Mouse (Mus musculus) forebrain, embryonic 11.5 days (tissue): ENCODE measurements around the gene Gm19402. TPM values are rescaled to one million over a fixed set of nuclear protein-coding genes. Genes with fewer than 3 reads are reported as not detected.
"Not testable (repeated sequence)": the region's sequence is repeated elsewhere in the genome, so short reads cannot be mapped to it uniquely, and the experiment has no call there.

Experiments
- ATAC-seq: fragments of 200-750 bp; cut with Nextera tagmentation; replicated peaks from 2 replicates; pipeline ENCODE4 v1.8.0; 2017; ENCODE audit warnings: moderate TSS enrichment; ENCODE audit not compliant: low FRiP score
- DNase-seq: peaks from one replicate; pipeline ENCODE4 v3.0.0-alpha.2; 2017; ENCODE audit warnings: low spot score
- H3K27ac ChIP-seq: fragments of 300-500 bp; sonication (generic); 2 replicates; pipeline ENCODE4 v1.5.1; 2014; ENCODE audit warnings: low read depth, low read length
- H3K27me3 ChIP-seq: fragments of 300-500 bp; sonication (generic); 2 replicates; pipeline ENCODE4 v1.6.1; 2014; ENCODE audit warnings: mild to moderate bottlenecking, low read length, mixed read lengths; ENCODE audit not compliant: control insufficient read depth, insufficient read depth
- H3K36me3 ChIP-seq: fragments of 300-500 bp; sonication (generic); 2 replicates; pipeline ENCODE4 v1.6.1; 2014; ENCODE audit warnings: mild to moderate bottlenecking, low read length, moderate library complexity, mixed read lengths; ENCODE audit not compliant: control insufficient read depth, insufficient read depth
- H3K4me1 ChIP-seq: fragments of 300-500 bp; sonication (generic); replicated peaks from 2 replicates; pipeline ENCODE4 v1.6.1; 2014; ENCODE audit warnings: low read length, mixed read lengths; ENCODE audit not compliant: control insufficient read depth, insufficient read depth
- H3K4me2 ChIP-seq: fragments of 300-500 bp; sonication (generic); 2 replicates; pipeline ENCODE4 v1.6.1; 2014; ENCODE audit warnings: low read depth, mild to moderate bottlenecking, low read length, moderate library complexity, mixed read lengths; ENCODE audit not compliant: severe bottlenecking
- H3K4me3 ChIP-seq: fragments of 300-500 bp; sonication (generic); 2 replicates; pipeline ENCODE4 v1.5.1; 2014; ENCODE audit warnings: low read depth, low read length
- H3K9ac ChIP-seq: fragments of 300-500 bp; sonication (generic); 2 replicates; pipeline ENCODE4 v1.6.1; 2014; ENCODE audit warnings: low read length
- H3K9me3 ChIP-seq: fragments of 300-500 bp; sonication (generic); 2 replicates; pipeline ENCODE4 v1.6.1; 2016; ENCODE audit warnings: low read length, mixed read lengths; ENCODE audit not compliant: control insufficient read depth
- WGBS: fragments of 180-500 bp; shearing (Covaris S2); extraction: QIAGEN DNeasy Blood & Tissue Kit; methylation state at CpG from one replicate; pipeline ENCODE4 v1.1.7; 2014; 5-methylcytosine and 5-hydroxymethylcytosine counted together
- polyA plus RNA-seq: library from polyadenylated mRNA; unstranded; fragments of >200 nt; fragmentation: Nextera tagmentation; extraction: Ambion mirVana; gene quantifications from 2 replicates; pipeline ENCODE4 v1.2.1, GENCODE M21; 2014

Gene Gm19402
- polyA plus RNA-seq, result not detected in 2 replicates

DNA sequence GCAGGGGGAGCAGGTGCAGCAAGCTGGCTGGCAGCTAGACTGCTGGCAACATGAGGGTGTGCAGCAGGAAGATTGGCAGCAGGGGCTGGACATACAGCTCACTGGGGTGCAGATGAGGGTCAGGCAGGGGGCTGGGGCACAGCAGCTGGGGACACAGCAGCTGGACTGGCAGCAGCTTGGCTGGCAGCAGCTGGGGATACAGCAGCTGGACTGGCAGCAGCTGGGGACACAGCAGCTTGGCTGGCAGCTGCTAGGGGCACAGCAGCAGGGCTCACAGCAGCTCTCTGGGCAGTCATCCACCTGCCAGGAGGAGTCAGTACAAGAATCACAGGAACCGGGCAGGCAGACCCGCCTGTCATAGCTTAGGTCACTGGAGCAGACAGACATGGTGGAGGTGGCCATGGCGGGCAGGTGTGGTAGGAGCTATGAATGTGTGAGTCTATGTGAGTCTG, at the start of gene Gm19402:
TSS of gene Gm19402 (minus strand) at position 402 of the 452 bp plus-strand sequence.
- H3K4me2 ChIP-seq, DNase-seq, ATAC-seq, H3K27ac ChIP-seq, H3K4me3 ChIP-seq, H3K9me3 ChIP-seq, H3K36me3 ChIP-seq, H3K4me1 ChIP-seq, H3K9ac ChIP-seq: not testable (repeated sequence)
- WGBS, result 63% methylated on average over 3 of the region's 3 CpGs
- peaks cover 13% of the 10 kb centered on the region for H3K27me3 ChIP-seq

GRCm38 (mm10) chr10:77738929-77739328, 48.4 kb upstream of the Gm19402 start:
- Histone ChIP-seq H3K27me3 (no peaks in the 10 kb centered on the region), H3K9ac (no peak overlapping the region), H3K4me1 (no peaks in the 10 kb centered on the region), H3K36me3 (no peaks in the 10 kb centered on the region), H3K27ac (no peak overlapping the region), H3K9me3 (no peaks in the 10 kb centered on the region; the same call in 1 of the 2 replicates), H3K4me2 (no peak overlapping the region), H3K4me3 (no peak overlapping the region)
- WGBS, result 91% methylated on average over 4 of the region's 4 CpGs
- ATAC-seq (no peak), DNase-seq (no peak)

- WGBS, result 94% methylated on average over 1 of the region's 1 CpGs
- DNase-seq, result no peak
- Histone ChIP-seq H3K27ac (no peak overlapping the region), H3K9me3 (no peaks in the 10 kb centered on the region; the same call in 1 of the 2 replicates), H3K4me1 (no peaks in the 10 kb centered on the region), H3K4me3 (no peak overlapping the region), H3K27me3 (no peaks in the 10 kb centered on the region), H3K4me2 (no peak overlapping the region), H3K36me3 (no peaks in the 10 kb centered on the region), H3K9ac (no peak overlapping the region)
- ATAC-seq, result no peak
Observed at GRCm38 (mm10) chr10:77735928-77736327, 45.4 kb upstream of the Gm19402 start.

GRCm38 (mm10) chr10:77729241-77729640, 38.7 kb upstream of the Gm19402 start:
- Histone ChIP-seq H3K27ac (no peak overlapping the region), H3K9ac (no peak overlapping the region), H3K9me3 (no peaks in the 10 kb centered on the region), H3K27me3 (no peaks in the 10 kb centered on the region), H3K4me2 (no peak overlapping the region), H3K36me3 (no peaks in the 10 kb centered on the region), H3K4me1 (no peaks in the 10 kb centered on the region), H3K4me3 (no peak overlapping the region)
- 63% methylated on average over 4 of the region's 4 CpGs for WGBS
- DNase-seq (no peak), ATAC-seq (no peak)

DNA sequence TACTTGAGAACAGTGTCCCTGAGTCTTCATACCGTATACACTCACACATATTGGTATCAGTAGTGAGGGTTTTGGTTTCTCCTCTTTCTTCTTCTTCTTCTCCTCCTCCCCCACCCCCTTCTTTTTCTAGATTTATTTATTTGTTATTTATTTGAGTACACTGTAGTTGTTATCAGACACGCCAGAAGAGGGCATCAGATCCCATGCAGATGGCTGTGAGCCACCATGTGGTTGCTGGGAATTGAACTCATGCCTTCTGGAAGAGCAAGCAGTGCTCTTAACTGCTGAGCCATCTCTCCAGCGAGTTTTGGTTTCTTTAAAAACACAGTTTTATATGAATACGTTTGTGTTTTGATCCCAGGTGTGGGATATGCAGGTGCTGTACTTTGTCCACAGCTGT, 37.7 kb upstream of the Gm19402 start:
- no peak overlapping the region for H3K9ac ChIP-seq
- no peaks in the 10 kb centered on the region for H3K9me3 ChIP-seq
- no peak overlapping the region for H3K4me3 ChIP-seq
- H3K36me3 ChIP-seq, result no peaks in the 10 kb centered on the region
- H3K4me1 ChIP-seq, result no peaks in the 10 kb centered on the region
- no peak overlapping the region for H3K4me2 ChIP-seq
- no peak for ATAC-seq
- DNase-seq, result no peak
- H3K27me3 ChIP-seq, result no peaks in the 10 kb centered on the region
- 67% methylated on average over 4 of the region's 4 CpGs for WGBS
- no peak overlapping the region for H3K27ac ChIP-seq

- H3K27ac ChIP-seq, result no peak within 1 kb of the TSS
- H3K27me3 ChIP-seq, result no peaks in the 10 kb centered on the region
- no peaks in the 10 kb centered on the region for H3K4me1 ChIP-seq
- ATAC-seq (no peak), DNase-seq (no peak)
- H3K9ac ChIP-seq, result no peak within 1 kb of the TSS
- no peak within 1 kb of the TSS for H3K4me2 ChIP-seq
- 52% methylated on average over 3 of the region's 3 CpGs for WGBS
- H3K9me3 ChIP-seq, result no peaks in the 10 kb centered on the region
- H3K36me3 ChIP-seq, result no peaks in the 10 kb centered on the region
- H3K4me3 ChIP-seq, result no peak within 1 kb of the TSS
Observed at GRCm38 (mm10) chr10:77726186-77726585, 35.6 kb upstream of the Gm19402 start, which contains the start of gene Gm10100. TSS of gene Gm10100 (plus strand) at chr10:77726486.

DNA sequence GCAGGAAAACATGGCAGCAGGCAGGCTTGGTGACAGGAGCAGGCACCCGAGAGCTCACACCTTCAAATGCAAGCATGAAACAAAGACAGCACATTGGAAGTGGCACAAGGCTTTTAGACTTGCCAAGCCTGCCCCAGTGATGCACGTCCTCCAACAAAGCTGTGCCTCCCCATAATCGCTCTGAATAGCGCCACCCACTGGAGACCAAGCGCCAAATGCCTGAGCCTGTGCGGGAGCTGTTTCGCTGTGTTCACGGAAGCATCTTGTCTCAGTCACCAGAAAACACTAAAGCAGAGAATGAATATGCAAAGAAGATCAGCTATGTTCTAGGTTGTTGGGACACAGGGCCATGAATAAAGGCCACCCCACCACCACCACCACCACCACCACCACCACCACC, 34.3 kb upstream of the Gm19402 start:
- no peak overlapping the region for H3K27ac ChIP-seq
- no peaks in the 10 kb centered on the region for H3K4me1 ChIP-seq
- H3K4me3 ChIP-seq, result no peak overlapping the region
- WGBS, result 83% methylated on average over 8 of the region's 8 CpGs
- no peaks in the 10 kb centered on the region for H3K9me3 ChIP-seq
- no peaks in the 10 kb centered on the region for H3K27me3 ChIP-seq
- H3K36me3 ChIP-seq, result no peaks in the 10 kb centered on the region
- H3K9ac ChIP-seq, result no peak overlapping the region
- H3K4me2 ChIP-seq, result no peak overlapping the region
- DNase-seq, result no peak
- no peak for ATAC-seq

DNA sequence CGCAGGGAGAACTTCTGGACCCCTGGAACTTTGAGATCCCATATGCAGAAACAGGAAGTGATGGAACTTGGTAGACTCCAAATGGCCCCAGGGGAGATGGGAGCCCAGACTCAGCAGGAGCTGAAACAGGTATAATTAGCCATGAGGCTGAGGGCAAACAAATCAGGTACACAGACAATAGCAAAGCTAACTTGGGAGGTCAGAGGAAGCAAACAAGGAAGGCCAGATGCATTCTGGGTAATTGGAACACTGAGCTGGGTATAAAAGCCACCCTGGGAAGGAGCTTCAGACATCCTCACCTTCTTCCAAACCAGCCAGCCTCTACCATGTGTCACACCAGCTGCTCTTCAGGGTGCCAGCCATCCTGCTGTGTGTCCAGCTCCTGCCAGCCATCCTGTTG, 29.7 kb upstream of the Gm19402 start, which contains the start of gene Krtap12-1:
TSS of gene Krtap12-1 (plus strand) at position 301 of the 400 bp plus-strand sequence.
- not testable (repeated sequence) for H3K4me3 ChIP-seq, H3K27me3 ChIP-seq, H3K9ac ChIP-seq, H3K9me3 ChIP-seq, DNase-seq, H3K36me3 ChIP-seq, H3K4me2 ChIP-seq, H3K4me1 ChIP-seq, ATAC-seq, H3K27ac ChIP-seq
- 64% methylated on average over 1 of the region's 1 CpGs for WGBS

DNA sequence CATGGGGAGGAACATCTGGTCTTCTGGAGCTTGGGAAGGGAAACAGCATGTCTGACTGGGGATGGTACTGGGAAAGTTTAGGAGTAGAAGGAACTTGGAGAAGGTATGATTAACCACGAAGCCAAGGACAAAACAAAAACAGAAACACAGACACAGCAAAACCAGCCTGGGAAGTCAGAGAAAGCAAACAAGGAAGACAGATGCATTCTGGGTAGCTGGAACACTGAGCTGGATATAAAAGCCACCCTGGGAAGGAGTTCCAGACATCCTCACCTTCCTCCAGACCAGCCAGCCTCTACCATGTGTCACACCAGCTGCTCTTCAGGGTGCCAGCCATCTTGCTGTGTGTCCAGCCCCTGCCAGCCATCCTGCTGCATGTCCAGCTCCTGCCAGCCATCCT, 24.9 kb upstream of the Gm19402 start, which contains the start of gene Gm10142:
TSS of gene Gm10142 (plus strand) at position 301 of the 400 bp plus-strand sequence.
- 80% methylated on average over 1 of the region's 1 CpGs for WGBS
- no peak for ATAC-seq
- Histone ChIP-seq H3K27ac (no peak within 1 kb of the TSS), H3K4me3 (no peak within 1 kb of the TSS), H3K9ac (no peak within 1 kb of the TSS), H3K27me3 (no peaks in the 10 kb centered on the region), H3K4me1 (no peaks in the 10 kb centered on the region), H3K9me3 (no peaks in the 10 kb centered on the region), H3K4me2 (no peak within 1 kb of the TSS), H3K36me3 (no peaks in the 10 kb centered on the region)
- no peak for DNase-seq
